Mouse (Mus musculus): ENCODE data around the gene Hccs.

DNA sequence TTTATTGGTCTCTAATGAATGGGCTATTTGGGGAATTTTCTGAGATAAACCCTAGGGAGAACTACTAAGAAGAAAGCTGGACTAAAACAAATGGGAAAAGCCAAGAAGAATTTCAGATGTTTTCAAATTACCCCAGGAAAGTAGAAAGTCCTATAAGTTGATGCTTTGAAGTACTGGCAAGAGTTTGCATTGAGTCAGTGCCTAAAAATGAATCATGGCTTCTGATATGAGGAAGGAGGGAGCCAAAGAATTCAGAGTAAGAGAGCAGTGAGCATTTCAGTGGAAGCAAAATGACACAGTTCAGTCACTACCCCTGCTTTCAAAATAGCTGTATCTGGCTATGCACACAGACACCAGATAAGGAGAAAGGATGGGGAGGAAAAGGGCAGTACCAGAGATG is 63.4 kb downstream of the Hccs start:
- no peak for TF ChIP-seq EP300 (IDR thresholded peaks at IDR 0.05; ENCODE audit: low read depth)
- no peak for TF ChIP-seq CTCF (IDR thresholded peaks at IDR 0.05; ENCODE audit: low read depth)
